Mouse (Mus musculus) frontal cortex, adult (tissue): ENCODE measurements around the gene Ccdc69.

Source experiments
- ATAC-seq: cut with Nextera tagmentation; 2 replicates; pipeline ENCODE4 v1.9.2; 2017; ENCODE audit warnings: mild to moderate bottlenecking, moderate library complexity, mixed read lengths; ENCODE audit not compliant: low TSS enrichment

Ccdc69 gene

GRCm38 (mm10) chr11:55012551-55013521 is 65.1 kb downstream of the Ccdc69 start:
- ATAC-seq, result no peak

- ATAC-seq, result peak; percentile 15; the same call in 1 of the 2 replicates
These were observed 66.5 kb downstream of the Ccdc69 start for GRCm38 (mm10) chr11:55011440-55011839.

- ATAC-seq, result no peak
These were observed 69.7 kb downstream of the Ccdc69 start for GRCm38 (mm10) chr11:55008230-55008629.

GRCm38 (mm10) chr11:55005684-55006083 is 72.2 kb downstream of the Ccdc69 start:
- ATAC-seq, result no peak

- no peak for ATAC-seq
These were observed 72.9 kb downstream of the Ccdc69 start for GRCm38 (mm10) chr11:55004970-55005502.
